Mouse (Mus musculus): ENCODE measurements around the gene Mbd6. TPM values are rescaled to one million over a fixed set of nuclear protein-coding genes. Genes with fewer than 3 reads are reported as not detected.
"Not testable (repeated sequence)": the region's sequence is repeated elsewhere in the genome, so short reads cannot be mapped to it uniquely, and the experiment has no call there.

Gene Mbd6
- total RNA-seq, 2 experiments from 2014 or later, result 18.7 to 28.9 TPM

DNA sequence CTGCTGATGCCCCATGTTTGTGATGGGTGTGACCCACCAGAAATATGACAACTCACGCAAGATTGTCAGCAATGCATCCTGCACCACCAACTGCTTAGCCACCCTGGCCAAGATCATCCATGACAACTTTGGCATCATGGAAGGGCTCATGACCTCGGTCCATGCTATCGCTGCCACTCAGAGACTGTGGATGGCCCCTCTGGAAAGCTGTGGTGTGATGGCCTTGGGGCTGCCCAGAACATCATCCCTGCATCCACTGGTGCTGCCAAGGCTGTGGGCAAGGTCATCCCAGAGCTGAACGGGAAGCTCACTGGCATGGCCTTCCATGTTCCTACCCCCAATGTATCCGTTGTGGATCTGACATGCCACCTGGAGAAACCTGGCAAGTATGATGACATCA is 24.7 kb upstream of the Mbd6 start:
- not testable (repeated sequence) for DNase-seq

DNA sequence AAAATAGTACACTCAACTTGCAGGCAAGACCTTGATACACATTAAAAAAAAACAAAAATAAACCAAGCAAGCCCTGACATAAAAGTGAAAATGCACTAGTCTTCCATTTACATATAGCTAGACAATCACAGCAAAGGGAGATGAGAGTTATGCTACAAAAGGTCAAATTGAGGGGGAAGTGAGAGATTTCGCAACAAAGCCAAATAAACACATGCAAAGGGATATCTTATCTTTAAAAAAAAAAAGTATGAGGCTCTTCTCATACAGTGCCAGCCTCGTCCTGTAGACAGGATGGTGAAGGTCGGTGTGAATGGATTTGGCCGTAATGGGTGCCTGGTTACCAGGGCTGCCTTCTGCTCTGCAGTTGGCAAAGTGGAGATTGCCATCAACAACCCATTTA is 24.0 kb upstream of the Mbd6 start:
- DNase-seq, result no peak

DNA sequence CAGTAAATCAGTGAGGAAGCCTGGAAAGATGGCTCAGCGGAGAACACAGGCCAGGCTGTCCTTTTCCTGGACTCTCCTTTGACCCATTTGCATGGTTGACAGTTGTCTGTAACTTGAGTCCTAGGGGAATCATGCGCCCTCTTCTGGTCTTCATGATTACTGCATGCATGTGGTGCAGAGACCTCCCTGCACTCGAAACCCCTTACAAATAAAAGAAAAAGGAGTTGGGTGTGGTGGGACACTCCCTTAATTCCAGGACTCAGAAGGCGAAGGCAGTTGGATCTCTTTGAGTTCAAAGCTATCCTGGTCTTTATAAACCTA is 23.5 kb upstream of the Mbd6 start:
- peak; percentile 80 for DNase-seq

DNA sequence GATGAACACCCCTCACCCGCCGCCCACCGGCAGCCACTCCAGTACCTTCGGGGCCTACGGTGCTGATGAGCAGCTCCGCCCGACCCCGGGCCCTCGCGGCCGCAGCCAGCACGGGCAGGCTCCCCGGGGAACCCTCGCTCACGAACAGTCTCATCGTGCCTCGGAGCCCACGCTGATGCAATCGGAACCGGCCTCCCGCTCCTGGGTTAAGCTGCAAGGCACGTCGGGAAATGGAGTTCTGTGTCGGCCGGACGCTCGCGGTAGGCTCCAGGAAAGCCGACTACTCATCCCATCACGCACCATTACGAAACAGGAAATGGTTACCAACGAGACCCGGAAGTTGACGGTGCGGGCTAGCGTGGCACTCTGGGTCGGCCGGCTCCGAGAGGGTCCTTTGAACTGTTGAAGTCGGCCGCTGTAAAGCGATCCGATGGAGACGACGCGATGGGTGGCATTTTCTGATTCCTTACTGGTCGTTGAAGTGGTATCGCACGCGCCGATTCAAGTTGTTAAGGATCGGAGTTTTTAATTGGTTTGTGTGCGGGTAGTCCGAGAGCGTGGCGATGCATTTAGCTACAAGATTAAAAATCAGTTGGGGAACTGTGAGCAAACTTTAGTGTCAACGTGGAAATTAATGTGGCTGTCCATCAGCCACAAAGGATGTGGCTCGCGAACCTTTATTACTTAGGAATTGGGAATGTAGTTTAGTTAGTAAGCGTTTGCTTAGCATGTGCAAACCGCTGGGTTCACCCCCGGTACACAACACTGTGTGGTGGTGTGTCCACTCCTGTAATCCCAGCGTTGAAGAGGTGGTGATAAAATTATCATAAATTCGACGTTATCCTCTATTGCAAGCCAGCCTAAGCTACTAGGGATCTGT is 22.9 kb upstream of the Mbd6 start, which contains the start of gene Mars:
Mars (minus strand) TSS at position 311 of the 880 bp plus-strand sequence.
- DNase-seq, result peak; percentile 84

DNA sequence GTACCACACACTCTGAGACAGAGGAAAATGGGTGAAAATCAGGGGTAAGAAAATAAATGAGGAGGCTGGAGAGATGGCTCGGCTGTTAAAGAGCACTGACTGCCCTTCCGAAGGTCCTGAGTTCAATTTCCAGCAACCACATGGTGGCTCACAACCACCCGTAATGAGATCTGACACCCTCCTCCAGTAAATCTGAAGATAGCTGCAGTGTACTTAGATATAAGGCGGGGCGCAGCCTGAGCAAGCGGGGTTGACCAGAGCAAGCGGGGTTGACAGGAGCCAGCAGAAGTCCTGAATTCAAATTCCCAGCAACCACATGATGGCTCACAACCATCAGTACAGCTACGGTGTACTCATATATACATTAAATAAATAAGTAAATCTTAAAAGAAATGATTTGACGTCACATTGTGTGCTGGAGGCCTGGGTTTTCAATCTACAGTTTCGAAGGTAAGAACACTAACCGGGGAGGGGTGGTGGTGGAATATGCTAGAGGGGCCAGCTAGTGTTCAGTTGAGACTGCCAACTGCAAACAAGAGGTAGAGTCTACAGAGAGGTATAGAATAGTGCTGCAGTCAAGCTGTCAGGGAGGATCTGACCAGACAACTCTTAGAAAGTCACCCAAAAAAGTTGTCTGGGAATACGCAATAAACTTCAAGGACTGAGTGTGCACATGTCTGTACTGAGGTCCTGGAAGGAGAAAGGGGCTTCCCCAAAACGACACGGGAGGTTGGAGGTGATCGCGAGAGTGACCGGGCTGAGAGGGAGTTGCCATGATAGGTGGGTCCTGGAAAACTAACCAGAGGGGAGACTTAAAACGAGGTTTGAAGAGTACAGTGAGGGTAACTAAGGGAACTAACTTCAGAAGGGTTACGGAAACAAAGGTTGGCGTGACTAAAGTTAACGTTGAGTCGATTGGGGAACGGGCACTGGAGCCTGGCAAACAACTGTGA is 22.0 kb upstream of the Mbd6 start:
- DNase-seq, result no peak

DNA sequence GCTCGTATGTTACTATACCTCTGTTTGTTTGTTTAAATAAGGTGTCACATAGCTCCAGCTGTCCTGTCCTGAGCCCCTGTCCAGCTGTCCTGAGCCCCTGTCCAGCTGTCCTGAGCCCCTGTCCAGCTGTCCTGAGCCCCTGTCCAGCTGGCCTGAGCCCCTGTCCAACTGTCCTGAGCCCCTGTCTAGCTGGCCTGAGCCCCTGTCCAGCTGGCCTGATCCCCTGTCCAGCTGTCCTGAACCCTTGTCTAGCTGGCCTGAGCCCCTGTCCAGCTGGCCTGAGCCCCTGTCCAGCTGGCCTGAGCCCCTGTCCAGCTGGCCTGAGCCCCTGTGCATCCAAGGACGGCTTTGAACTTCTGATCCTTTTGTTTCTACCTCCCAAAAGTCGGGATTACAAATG is 20.3 kb upstream of the Mbd6 start:
- DNase-seq, result not testable (repeated sequence)

DNA sequence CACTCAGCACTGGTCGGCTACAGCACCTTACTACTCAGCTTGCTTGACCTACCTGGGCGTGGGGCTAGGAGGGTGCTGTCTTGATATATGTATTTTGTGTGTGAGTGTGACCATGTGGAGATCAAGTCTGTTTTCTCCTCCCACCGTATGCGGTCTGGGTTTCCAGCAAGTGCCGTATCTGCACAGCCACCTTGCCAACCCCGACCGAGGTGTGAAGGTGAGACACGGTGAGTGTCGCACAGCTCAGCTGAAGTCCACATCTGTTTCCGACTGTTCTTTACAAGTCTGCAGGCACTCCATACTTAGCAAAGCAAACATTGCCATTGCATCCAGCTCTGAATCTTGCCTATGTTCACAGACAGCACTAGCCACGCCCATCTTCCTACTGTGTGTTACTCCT is 14.3 kb upstream of the Mbd6 start:
- no peak for DNase-seq

DNA sequence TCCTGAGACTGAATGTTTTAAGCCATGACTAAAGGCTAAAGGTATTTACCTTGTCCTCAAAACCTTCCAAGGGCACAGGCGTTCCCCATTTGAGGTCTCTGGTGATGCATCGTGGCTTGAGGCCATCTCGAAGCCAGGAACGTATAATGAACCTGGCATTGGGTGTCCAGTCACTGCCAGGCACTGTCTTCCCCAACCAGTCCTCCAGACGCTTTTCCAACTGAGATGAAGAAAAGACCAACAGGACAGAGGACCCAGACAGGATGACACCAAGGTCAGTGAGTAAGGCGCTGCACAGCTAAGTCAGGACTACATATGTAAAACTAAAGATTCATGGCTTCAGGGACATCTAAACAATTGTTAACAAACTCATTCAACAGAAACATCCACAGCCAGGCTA is 11.5 kb upstream of the Mbd6 start:
- no peak for DNase-seq

DNA sequence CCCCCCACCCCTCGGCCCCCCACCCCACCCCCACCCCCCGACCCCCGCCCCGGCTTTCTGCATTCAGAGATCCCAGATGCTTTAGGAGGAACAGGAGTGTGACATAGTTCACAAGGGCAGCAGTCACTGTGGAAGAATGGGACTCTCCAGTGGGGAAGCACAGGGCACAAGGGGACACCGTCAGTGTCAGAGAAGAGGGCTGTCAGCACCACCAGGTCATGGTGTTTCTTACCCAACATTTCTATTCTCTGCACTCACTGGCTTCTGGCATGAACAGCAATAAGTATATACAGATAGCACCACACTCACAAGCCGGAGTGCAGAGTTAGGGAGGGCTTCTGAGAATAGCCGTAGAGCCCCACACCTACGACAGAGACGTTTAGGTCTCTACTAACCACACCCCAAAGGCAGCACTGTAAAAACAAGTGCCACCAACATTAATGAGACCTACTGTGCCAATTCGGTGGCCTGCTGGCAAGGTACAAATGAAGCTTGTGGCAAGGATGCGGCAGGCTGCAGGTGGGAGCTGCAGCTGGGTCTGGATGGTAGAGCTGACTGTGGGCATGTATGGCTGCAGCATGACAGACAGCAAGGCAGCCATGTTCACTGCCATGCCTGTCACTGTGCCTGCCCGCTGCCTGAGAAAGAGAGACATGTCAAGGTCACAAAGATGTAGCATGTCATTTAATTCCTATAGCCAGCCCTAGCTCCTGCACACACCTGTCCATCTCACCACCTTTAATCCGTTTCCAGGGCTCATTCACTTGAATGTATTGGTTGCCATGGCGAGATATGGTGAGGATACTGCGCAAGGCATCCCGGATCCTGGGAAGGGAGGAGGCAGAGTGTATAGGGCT is 8.4 kb upstream of the Mbd6 start:
- no peak for DNase-seq

DNA sequence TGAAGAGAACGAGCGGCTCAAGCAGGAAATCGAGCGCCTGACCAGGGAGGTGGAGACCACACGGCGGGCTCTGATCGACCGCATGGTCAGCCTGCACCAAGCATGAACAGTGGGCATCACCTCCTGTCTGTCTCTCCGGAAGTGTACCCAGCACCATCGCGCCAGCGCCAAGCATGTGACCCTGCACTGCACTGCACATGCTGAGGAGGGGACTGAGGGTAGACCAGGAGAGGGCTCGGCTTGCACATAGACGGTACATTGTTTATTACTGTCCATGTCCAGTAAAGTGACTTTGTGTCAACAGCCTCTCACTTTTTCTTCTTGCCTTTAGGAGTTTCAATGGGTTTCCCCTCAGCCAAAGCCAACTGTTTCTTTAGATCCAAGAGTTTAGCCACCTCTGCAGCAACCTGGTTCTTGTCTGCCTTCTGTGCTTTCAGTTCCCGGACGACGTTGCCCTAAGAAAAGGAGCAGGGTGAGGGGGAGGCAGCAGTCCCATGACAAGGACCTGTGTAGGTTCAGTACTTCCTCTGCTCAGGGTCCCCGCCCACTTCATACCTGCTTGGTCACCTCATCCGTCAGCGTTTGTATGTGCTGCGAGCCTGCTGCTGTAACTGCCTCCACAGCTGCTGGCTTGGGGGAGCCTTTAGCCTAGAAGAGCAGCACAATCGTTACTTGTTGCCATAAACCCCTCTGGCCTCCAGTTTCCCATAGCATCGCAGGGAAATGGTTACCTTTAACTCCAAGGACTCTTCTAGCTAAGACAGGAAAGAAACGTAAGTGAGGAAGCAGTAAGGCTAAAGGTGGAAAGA is 7.4 kb upstream of the Mbd6 start:
- no peak for DNase-seq

DNA sequence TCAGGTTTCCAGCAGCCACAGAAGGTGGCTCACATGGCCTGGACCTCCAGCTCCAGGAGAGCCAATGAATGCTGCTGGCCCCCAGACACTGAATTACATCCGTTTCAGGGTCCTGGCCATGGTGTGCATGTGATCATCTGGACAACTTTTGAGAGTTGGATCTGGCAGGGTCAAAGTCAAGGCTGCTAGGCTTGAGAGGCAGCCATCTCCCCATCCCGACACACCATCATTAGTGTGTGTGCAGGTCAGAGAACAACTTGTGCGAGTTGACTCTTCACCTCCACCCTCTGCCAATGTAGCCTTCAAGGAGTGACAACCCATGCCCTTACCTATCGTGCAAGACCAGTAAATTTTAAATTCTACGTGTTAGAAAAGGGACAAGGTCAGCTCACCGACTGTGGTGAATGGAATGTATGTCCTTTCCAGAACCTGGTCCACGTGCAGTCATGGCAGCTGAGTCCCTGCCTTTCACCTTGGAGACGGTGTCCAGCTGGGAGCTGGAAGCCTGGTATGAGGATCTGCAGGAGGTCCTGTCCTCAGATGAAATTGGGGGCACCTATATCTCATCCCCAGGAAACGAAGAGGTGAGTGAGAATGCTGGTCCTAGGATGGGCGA is 6.2 kb upstream of the Mbd6 start:
- DNase-seq, result no peak

DNA sequence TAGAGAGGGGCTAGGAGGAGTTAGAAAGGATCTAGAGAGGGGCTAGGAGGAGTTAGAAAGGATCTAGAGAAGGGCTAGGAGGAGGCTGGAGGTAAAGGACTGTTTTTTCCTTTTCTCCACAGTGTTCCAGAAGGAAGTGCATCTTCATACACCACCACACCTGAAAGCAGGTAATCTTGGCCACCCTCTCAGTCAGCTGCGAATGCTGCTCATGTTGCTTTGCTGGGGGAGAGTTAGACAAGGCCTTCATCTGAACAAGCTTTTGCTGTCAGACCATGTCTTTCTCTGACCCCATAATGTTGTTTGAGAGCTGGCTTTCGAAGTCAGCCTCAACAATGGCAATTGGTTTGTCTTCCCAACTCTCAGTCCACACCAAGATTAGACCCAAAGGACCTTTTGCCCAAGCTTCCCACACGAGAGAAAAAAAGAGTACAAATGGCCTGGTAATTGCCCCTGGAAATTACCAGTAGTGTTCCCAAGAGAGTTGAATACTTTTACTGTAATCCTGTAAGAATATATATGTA is 4.8 kb upstream of the Mbd6 start:
- no peak for DNase-seq

DNA sequence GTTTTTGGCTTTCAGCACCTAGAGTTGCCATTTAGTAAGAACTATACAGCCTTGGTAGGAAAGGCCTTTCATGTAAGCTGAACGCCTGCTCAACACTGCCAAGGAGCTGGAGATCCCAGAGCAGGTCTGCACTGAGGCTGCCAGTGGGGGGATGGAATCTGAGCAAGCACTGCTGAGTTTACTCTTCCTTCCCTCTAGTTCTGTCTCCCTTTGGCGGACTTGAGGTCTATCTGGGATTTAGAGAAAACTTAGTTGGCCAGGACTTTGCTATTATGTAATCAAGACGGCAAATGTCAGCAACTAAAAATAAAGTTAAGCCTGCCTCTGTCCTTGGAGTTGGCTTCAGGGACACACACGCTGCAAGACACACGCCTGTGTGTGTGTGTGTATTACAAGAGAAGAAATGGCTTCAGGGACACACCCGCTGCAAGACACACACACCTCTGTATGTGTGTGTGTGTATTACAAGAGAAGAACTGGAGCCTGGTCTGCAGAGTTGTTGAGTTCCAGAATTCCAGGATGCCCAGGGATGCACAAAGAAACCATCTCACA is 4.2 kb upstream of the Mbd6 start:
- no peak for DNase-seq

DNA sequence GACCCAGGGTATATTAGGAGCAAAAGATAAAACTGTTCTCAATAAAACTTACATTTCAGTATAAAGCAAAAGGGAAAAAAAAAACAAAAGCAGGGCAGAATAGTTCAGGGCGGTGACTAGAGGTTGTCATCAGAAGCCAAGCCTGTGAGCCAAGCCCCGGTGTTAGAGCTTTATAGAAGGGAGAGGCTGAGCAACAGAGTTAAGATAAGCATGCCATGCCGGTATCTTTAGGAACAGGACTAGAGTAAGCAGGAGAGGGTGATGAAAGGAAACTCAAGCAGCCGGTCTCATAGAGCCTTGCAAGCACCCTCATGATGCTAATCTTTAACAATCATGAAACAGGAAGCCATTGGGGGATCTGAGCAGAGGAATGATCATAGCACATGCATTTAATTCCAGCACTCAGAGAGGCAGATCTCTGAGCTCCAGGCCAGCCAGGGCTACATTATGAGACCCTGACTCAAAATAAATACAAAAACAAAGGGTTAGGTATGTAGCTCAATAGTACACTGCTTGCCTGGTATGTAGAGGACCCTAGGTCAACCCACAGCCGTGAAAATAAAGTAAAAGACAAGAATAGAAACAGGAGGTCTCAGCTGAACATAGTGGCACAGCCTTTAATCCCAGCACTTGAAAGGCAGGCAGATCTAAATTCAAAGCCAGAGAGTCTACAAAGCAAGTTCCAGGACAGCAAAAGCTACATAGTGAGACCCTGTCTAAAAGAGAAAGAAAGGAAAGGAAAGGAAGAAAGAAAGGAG is 3.2 kb upstream of the Mbd6 start:
- no peak for DNase-seq

DNA sequence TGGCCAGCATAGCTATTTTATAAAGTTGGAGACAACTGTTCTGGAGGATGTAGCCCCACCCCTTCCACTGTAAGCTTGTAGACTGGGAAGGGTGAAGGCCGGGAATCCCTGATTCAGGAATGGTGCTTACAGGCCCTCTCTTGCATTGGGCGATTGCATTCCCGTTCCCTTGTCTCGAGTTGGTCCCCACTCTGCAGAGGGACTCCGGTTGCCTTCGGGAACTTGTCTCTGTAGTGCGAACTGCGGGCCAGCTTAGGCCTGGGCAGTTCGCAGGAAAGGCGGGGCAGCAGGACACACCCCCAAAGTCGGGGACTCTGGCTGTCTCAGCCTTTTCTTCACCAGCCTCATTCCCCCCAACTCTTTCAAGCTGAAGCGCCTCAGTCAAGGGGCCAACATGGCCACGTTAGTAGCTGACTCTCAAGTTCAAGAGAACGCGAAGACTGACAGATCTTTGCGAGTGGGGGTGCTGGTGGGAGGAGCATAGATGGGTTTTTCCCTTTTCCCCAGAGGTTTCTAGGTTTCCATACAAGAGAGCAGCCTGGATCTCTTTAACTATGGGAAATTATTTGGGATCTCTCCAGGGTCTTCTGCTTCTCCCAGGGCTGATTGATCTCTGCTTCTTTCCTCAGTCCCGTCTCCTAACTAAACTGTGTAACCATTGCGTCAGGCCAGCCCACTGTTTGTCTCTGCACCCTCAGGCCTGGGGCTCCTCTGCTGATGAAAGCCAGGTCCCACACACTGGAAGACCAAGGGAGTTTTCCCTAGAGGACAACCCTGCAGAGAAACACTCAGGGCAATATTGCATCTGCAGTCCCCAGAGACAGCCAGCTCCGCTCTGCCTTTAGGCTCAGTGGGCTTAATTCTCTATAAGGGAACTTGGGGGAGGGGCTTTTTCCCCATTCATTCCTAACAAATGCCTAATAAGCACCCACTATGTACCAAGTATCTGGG is 2.4 kb upstream of the Mbd6 start:
- peak; percentile 50 for DNase-seq

DNA sequence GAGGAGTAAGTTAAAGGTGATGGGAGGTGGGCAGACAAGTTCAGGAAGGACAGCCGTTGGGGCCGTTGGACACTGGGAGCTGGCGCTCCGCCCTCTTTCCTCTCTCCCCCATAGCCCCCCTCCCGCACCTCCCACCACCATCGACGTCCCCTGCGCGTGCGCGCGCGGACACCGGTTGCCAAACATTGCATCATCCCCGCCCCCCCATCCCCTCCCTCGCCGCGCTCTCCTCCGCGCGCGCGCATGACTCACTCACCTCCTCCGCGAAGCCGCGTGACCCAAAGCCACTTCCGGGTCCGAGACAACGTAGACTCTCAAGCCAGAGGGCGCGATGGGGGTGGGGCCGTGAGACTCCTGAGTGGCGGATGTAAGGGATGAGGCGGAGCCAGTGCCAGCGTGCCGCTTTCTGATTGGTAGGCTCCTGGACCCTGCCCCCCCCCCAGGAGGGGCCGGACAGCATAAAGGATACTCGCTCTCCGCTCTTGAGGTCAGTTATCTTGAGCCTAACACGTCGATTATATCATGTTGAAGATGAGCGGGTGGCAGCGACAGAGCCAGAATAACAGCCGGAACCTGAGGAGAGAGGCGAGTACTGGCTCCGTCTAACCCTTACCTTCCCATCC is 1.6 kb upstream of the Mbd6 start:
- DNase-seq, result peak; percentile 99

DNA sequence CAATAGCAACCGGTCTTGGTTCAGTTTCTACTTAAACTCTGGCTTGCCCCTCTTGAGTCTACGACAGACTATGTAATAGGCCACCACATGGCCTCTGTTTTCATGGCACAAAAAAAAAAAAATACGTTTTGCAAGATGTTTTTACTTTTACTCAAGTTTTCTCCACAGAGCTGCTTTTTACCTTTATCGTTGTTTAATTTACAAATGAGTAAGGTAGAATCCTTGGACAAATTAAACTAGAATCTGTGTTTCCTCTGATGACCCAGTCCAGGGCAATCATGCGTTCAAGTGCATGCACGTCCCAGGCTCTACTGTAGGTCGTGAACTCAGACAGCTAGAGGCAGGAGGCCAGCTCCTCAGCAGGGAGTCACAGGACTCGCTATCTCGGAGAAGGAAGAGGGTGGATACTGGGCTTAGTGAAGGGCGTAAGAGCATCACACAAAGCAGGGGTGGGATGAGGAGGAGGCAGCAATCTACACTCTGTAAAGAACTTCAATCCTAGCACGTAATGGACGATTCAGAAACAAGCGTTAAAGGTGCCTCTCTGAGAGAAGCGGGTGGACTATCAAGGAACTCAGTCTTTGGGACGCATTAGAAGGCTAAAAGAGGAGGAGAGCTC is 864 bp upstream of the Mbd6 start:
- peak; percentile 53 for DNase-seq

All from gastrocnemius, postnatal 10 days (tissue).